Mouse (Mus musculus): ENCODE results near the gene Dyrk3.

DNA sequence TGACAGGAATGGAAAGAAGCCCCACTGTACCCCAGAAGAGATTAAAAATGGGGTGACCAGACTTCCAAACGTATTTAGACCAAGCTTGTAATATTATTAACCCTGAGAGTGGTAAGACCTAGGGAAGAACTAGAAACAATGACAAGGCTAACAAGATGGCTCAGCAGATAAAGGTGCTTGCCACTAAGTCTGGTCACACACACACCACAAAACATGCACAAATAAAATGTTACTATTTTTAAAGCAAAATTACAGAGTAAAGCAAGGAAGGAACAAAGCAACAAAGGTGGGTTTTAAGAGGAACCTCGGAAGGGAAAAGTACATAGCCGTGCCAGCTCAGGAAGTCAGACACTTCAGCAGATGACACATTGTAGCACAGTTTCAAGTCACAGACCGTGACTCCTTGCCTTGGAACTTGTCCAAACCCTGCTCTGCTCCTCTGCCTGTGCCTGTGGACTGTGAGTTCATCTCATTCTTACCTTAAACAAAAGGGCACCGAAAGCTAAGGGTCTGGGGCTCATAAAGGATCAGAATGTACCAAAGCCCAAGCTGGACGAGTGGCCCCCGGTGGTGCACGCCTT is 3.1 kb downstream of the Dyrk3 start:
- TF ChIP-seq CTCF (conservative IDR thresholded peaks at IDR 0.05; ENCODE audit: low read length), result no peak
- TF ChIP-seq POU5F1 (IDR thresholded peaks at IDR 0.05; ENCODE audit: borderline replicate concordance, low read length), result no peak

Measured in E14TG2a.4 (cell line).